Comparison of ENCODE assay signal across 7 mouse cellular contexts in genomic region chr11:60351925-60352371, GRCm38 (mm10). TPM values are rescaled to one million over a fixed set of nuclear protein-coding genes. Genes with fewer than 3 reads are reported as not detected.
DNase-seq lines count a peak whose midpoint lies in the region; ATAC-seq and TF ChIP-seq lines count a peak whose summit lies in the region.

No protein-coding gene starts in this region.

- no peak for TF ChIP-seq CTCF in stomach, postnatal 0 days (IDR thresholded peaks at IDR 0.05; ENCODE audit: low read depth)

- peak overlapping the region; percentile 88 for H3K4me2 ChIP-seq in hindbrain, embryonic 13.5 days
- H3K4me2 ChIP-seq in midbrain, embryonic 13.5 days (replicated peaks): peak overlapping the region; percentile 95
- H3K4me2 ChIP-seq in stomach, postnatal 0 days (replicated peaks; ENCODE audit: low read depth): peak overlapping the region; percentile 89

- no peak overlapping the region for H3K27ac ChIP-seq in ES-E14 (ENCODE audit: insufficient read depth, low read depth, low read length, poor library complexity, severe bottlenecking)
- H3K27ac ChIP-seq in hindbrain, embryonic 13.5 days: peak overlapping the region; percentile 82
- peak overlapping the region; percentile 66; the same call in 1 of the 2 replicates for H3K27ac ChIP-seq in midbrain, embryonic 13.5 days
- peak overlapping the region; percentile 86 for H3K27ac ChIP-seq in stomach, postnatal 0 days (replicated peaks)

- no peak for TF ChIP-seq EP300 in stomach, postnatal 0 days (optimal IDR thresholded peaks at IDR 0.05)

- no peaks in the 10 kb centered on the region for H3K36me3 ChIP-seq in ES-E14 (ENCODE audit: control insufficient read depth, insufficient read depth, low read length, poor library complexity, severe bottlenecking)
- H3K36me3 ChIP-seq in hindbrain, embryonic 13.5 days: no peaks in the 10 kb centered on the region
- no peaks in the 10 kb centered on the region for H3K36me3 ChIP-seq in midbrain, embryonic 13.5 days
- no peaks in the 10 kb centered on the region for H3K36me3 ChIP-seq in stomach, postnatal 0 days (ENCODE audit: control insufficient read depth, insufficient read depth, low read length)

- in situ Hi-C loops in ES-E14 (cut with MboI; ENCODE audit: low sequenced_read_pairs in 2 of 2, unreplicated experiment in 2 of 2): no loop called here

- H3K27me3 ChIP-seq in hindbrain, embryonic 13.5 days: no peaks in the 10 kb centered on the region
- no peaks in the 10 kb centered on the region for H3K27me3 ChIP-seq in midbrain, embryonic 13.5 days
- no peaks in the 10 kb centered on the region for H3K27me3 ChIP-seq in stomach, postnatal 0 days (ENCODE audit: control insufficient read depth, insufficient read depth, low read length)

- peak overlapping the region; percentile 69 for H3K9ac ChIP-seq in ES-E14 (ENCODE audit: insufficient read depth, low read depth, low read length, poor library complexity, severe bottlenecking)
- H3K9ac ChIP-seq in hindbrain, embryonic 13.5 days: peak overlapping the region; percentile 80
- H3K9ac ChIP-seq in midbrain, embryonic 13.5 days (replicated peaks): peak overlapping the region; percentile 86
- peak overlapping the region; percentile 75 for H3K9ac ChIP-seq in stomach, postnatal 0 days (ENCODE audit: low read length)

- no peaks in the 10 kb centered on the region for H3K9me3 ChIP-seq in ES-E14 (ENCODE audit: control insufficient read depth, insufficient read depth, low read depth, low read length)
- no peaks in the 10 kb centered on the region for H3K9me3 ChIP-seq in hindbrain, embryonic 13.5 days
- H3K9me3 ChIP-seq in midbrain, embryonic 13.5 days: no peaks in the 10 kb centered on the region
- H3K9me3 ChIP-seq in stomach, postnatal 0 days (ENCODE audit: control insufficient read depth, low read length): no peaks in the 10 kb centered on the region

- 27% methylated on average over 11 of the region's 11 CpGs for WGBS in hindbrain, embryonic 13.5 days
- 29% methylated on average over 11 of the region's 11 CpGs for WGBS in midbrain, embryonic 13.5 days
- WGBS in stomach, postnatal 0 days: 10% methylated on average over 11 of the region's 11 CpGs

- intact Hi-C loops in left cerebral cortex, postnatal 14 days (cut with DNase I): loop anchor here (2.0 to 5.0 kb wide), 3 partner anchors 33 to 60 kb away; no protein-coding TSS in a partner anchor

- DNase-seq in ES-E14 (ENCODE audit: low read depth, low spot score): no peak
- peak; percentile 71 for DNase-seq in adrenal gland, postnatal 14 days
- DNase-seq in frontal cortex, adult 2 months (ENCODE audit: extremely low spot score in 1 of 2, low spot score in 1 of 2): peak; percentile 40 to 66
- DNase-seq in left cerebral cortex, postnatal 14 days (ENCODE audit: low spot score in 2 of 2): peak; percentile 65 to 81
- peak; percentile 48 for DNase-seq in stomach, postnatal 0 days (ENCODE audit: low spot score)

- ATAC-seq in hindbrain, embryonic 13.5 days (ENCODE audit: low FRiP score): no peak
- ATAC-seq in midbrain, embryonic 13.5 days: no peak
- no peak for ATAC-seq in stomach, postnatal 0 days (ENCODE audit: low FRiP score, low TSS enrichment)

- H3K4me3 ChIP-seq in ES-E14 (ENCODE audit: insufficient read depth in 1 of 2, low read depth in 1 of 2, low read length in 2 of 2, poor library complexity in 1 of 2, severe bottlenecking in 1 of 2): peak overlapping the region; percentile 76 to 77
- peak overlapping the region; percentile 66 for H3K4me3 ChIP-seq in hindbrain, embryonic 13.5 days
- H3K4me3 ChIP-seq in midbrain, embryonic 13.5 days (replicated peaks): peak overlapping the region; percentile 77
- peak overlapping the region; percentile 63 for H3K4me3 ChIP-seq in stomach, postnatal 0 days (ENCODE audit: low read depth, low read length)

- peaks cover 0 to 4% of the 10 kb centered on the region in 2 experiments; a peak in 1 of 4 replicates for H3K4me1 ChIP-seq in ES-E14 (ENCODE audit: control insufficient read depth in 2 of 2, insufficient read depth in 2 of 2, low read length in 2 of 2, poor library complexity in 1 of 2)
- H3K4me1 ChIP-seq in hindbrain, embryonic 13.5 days (replicated peaks): peaks cover 25% of the 10 kb centered on the region
- peaks cover 28% of the 10 kb centered on the region for H3K4me1 ChIP-seq in midbrain, embryonic 13.5 days (replicated peaks)
- H3K4me1 ChIP-seq in stomach, postnatal 0 days (replicated peaks; ENCODE audit: control insufficient read depth, insufficient read depth): peaks cover 7% of the 10 kb centered on the region

TF ChIP-seq in ES-E14, 5 proteins besides CTCF, POLR2A, EP300 and RAD21:
- TF ChIP-seq ZNF384 (IDR thresholded peaks at IDR 0.05; ENCODE audit: low read depth, low read length) (no peak), CHD2 (IDR thresholded peaks at IDR 0.05; ENCODE audit: low read depth, low read length) (no peak), ZC3H11A (IDR thresholded peaks at IDR 0.05; ENCODE audit: borderline replicate concordance, low read depth, low read length) (no peak), MAFK (IDR thresholded peaks at IDR 0.05; ENCODE audit: insufficient read depth, low read depth, low read length) (no peak)

RNA-seq across cellular contexts. Expression of gene Tom1l2, which starts 0.8 kb away (rescaled TPM):
- 9.3 and 10.4 TPM in 2 replicates for total RNA-seq in ES-E14 (2012; rRNA removed)
- 55.9 and 65.0 TPM in 2 replicates for total RNA-seq in adrenal gland, postnatal 14 days (2021)
- 187 and 204 TPM in 2 replicates for polyA plus RNA-seq in frontal cortex, adult 2 months (2012; rRNA removed)
- polyA plus RNA-seq in hindbrain, embryonic 13.5 days (2015; fragmentation: Nextera tagmentation; extraction: Ambion mirVana): 54.5 and 59.2 TPM in 2 replicates
- 100 to 1,000 TPM; 163 to 172 TPM for total RNA-seq in left cerebral cortex, postnatal 14 days (2021)
- 47.8 and 50.1 TPM in 2 replicates for polyA plus RNA-seq in midbrain, embryonic 13.5 days (2015; fragmentation: Nextera tagmentation; extraction: Ambion mirVana)
- 15.9 and 19.4 TPM in 2 replicates for polyA plus RNA-seq in stomach, postnatal 0 days (2015; fragmentation: Nextera tagmentation; extraction: Ambion mirVana)

RNA-seq across cellular contexts. Expression of gene Drc3, which starts 1.2 kb away (rescaled TPM):
- 1.9 and 2.0 TPM in 2 replicates for total RNA-seq in ES-E14 (2012; rRNA removed)
- total RNA-seq in adrenal gland, postnatal 14 days (2021): 1.6 TPM in 2 replicates
- polyA plus RNA-seq in frontal cortex, adult 2 months (2012; rRNA removed): 11.7 and 12.5 TPM in 2 replicates
- polyA plus RNA-seq in hindbrain, embryonic 13.5 days (2015; fragmentation: Nextera tagmentation; extraction: Ambion mirVana): 6.3 and 7.9 TPM in 2 replicates
- 10 to 100 TPM; 11.7 to 13.6 TPM for total RNA-seq in left cerebral cortex, postnatal 14 days (2021)
- polyA plus RNA-seq in midbrain, embryonic 13.5 days (2015; fragmentation: Nextera tagmentation; extraction: Ambion mirVana): 4.3 and 5.1 TPM in 2 replicates
- polyA plus RNA-seq in stomach, postnatal 0 days (2015; fragmentation: Nextera tagmentation; extraction: Ambion mirVana): 0.69 and 0.93 TPM in 2 replicates
